In the genomic region with DNA sequence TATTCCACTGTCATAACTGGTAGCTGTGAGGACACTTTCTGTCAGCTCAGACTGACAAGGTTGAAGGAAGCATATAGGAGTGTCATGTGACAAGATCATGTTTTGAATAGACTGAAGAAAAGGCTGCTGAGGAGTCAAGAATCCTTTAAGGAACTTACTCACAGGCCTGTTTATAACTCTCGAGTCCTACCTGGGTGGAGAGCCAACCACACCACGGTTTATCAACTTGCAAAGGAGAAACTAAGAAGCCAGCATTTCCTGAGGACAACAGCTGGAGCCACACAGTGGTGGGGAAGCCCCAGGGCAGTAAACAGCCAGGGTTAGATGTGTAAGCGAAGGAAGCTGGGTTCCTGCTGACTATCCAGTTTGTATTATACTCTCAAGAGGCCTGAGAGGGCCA, we compare ENCODE assay signal across 9 mouse cellular contexts. TPM values are rescaled to one million over a fixed set of nuclear protein-coding genes. Genes with fewer than 3 reads are reported as not detected.
DNase-seq lines count a peak whose midpoint lies in the region; ATAC-seq and TF ChIP-seq lines count a peak whose summit lies in the region.
"Had no signal": no experiment of that assay in that cellular context is flagged by ENCODE, and none has a peak within 500 bp of the region (broad histone marks: within the 10 kb centered on the region; RNA-seq: fewer than 3 reads in every experiment).

No protein-coding gene starts in this region.

- H3K27ac ChIP-seq in neural tube, embryonic 13.5 days (replicated peaks), result peak overlapping the region; percentile 46; the same call in 1 of the 2 replicates
- no peak overlapping the region for H3K27ac ChIP-seq in neural tube, embryonic 15.5 days (replicated peaks)
- H3K27ac ChIP-seq in cerebellum, adult 2 months (ENCODE audit: insufficient read depth, low read length), result no peak overlapping the region

- no peaks in the 10 kb centered on the region for H3K36me3 ChIP-seq in neural tube, embryonic 13.5 days
- no peaks in the 10 kb centered on the region for H3K36me3 ChIP-seq in neural tube, embryonic 15.5 days

- 60% methylated on average over 3 of the region's 3 CpGs for WGBS in neural tube, embryonic 13.5 days
- WGBS in neural tube, embryonic 15.5 days, result 48% methylated on average over 3 of the region's 3 CpGs
- 85% methylated on average over 3 of the region's 3 CpGs for WGBS in cerebellum, adult 2 months

- no peak overlapping the region for H3K4me3 ChIP-seq in neural tube, embryonic 13.5 days
- H3K4me3 ChIP-seq in neural tube, embryonic 15.5 days (replicated peaks), result no peak overlapping the region
- H3K4me3 ChIP-seq in cerebellum, adult 2 months (replicated peaks; ENCODE audit: insufficient read depth, low read depth, low read length), result no peak overlapping the region

- no peaks in the 10 kb centered on the region for H3K27me3 ChIP-seq in neural tube, embryonic 13.5 days
- H3K27me3 ChIP-seq in neural tube, embryonic 15.5 days (replicated peaks), result no peaks in the 10 kb centered on the region
- no peaks in the 10 kb centered on the region for H3K27me3 ChIP-seq in cerebellum, adult 2 months (ENCODE audit: control insufficient read depth, insufficient read depth, low read length)
- H3K27me3 ChIP-seq: Patski had no signal

- DNase-seq in gastrocnemius, postnatal 25 days, result peak; percentile 11
- no peak for DNase-seq in gastrocnemius, postnatal 10 days
- peak; percentile 73 for DNase-seq in induced T-regulatory cell, adult 2 months (ENCODE audit: low read depth)
- peak; percentile 41 for DNase-seq in thymus, postnatal 25 days
- no peak for DNase-seq in right cerebral cortex, postnatal 4 days
- DNase-seq in cerebellum, adult 2 months, result no peak

- H3K9ac ChIP-seq in neural tube, embryonic 13.5 days, result no peak overlapping the region
- H3K9ac ChIP-seq in neural tube, embryonic 15.5 days (replicated peaks), result no peak overlapping the region

- no peaks in the 10 kb centered on the region for H3K9me3 ChIP-seq in neural tube, embryonic 13.5 days
- no peaks in the 10 kb centered on the region for H3K9me3 ChIP-seq in neural tube, embryonic 15.5 days (replicated peaks)

- TF ChIP-seq POLR2A in cerebellum, adult 2 months (IDR thresholded peaks at IDR 0.05; ENCODE audit: borderline replicate concordance, insufficient read depth, low read length), result no peak

- H3K4me1 ChIP-seq in neural tube, embryonic 13.5 days (replicated peaks), result peaks cover 73% of the 10 kb centered on the region
- peaks cover 56% of the 10 kb centered on the region for H3K4me1 ChIP-seq in neural tube, embryonic 15.5 days
- peaks cover 25% of the 10 kb centered on the region for H3K4me1 ChIP-seq in cerebellum, adult 2 months (ENCODE audit: control insufficient read depth, insufficient read depth, low read length)

- no peak for TF ChIP-seq CTCF in cerebellum, adult 2 months (IDR thresholded peaks at IDR 0.05; ENCODE audit: borderline replicate concordance, insufficient read depth, low read depth, low read length)

- no peak for ATAC-seq in neural tube, embryonic 13.5 days (ENCODE audit: low read depth)
- no peak for ATAC-seq in neural tube, embryonic 15.5 days (ENCODE audit: low FRiP score)
- ATAC-seq: Patski had no signal

- H3K4me2 ChIP-seq in neural tube, embryonic 13.5 days, result no peak overlapping the region
- H3K4me2 ChIP-seq in neural tube, embryonic 15.5 days, result no peak overlapping the region

RNA-seq across cellular contexts. Expression of gene Scarb2, which starts 7.3 kb away (rescaled TPM):
- total RNA-seq in gastrocnemius, postnatal 25 days (2021), result 10 to 100 TPM; 61.8 to 69.2 TPM
- 10 to 100 TPM; 94.3 to 96.4 TPM for total RNA-seq in gastrocnemius, postnatal 10 days (2021)
- 18.8 and 18.9 TPM in 2 replicates for polyA plus RNA-seq in neural tube, embryonic 13.5 days (2015; fragmentation: Nextera tagmentation; extraction: Ambion mirVana)
- polyA plus RNA-seq in neural tube, embryonic 15.5 days (2015; fragmentation: Nextera tagmentation; extraction: Ambion mirVana), result 21.2 and 21.3 TPM in 2 replicates
- 67.3 and 72.1 TPM in 2 replicates for polyA plus RNA-seq in cerebellum, adult 2 months (2012; rRNA removed)

RNA-seq across cellular contexts. Expression of gene Fam47e, which starts 55.5 kb away (rescaled TPM):
- not detected for total RNA-seq in gastrocnemius, postnatal 25 days (2021)
- not detected for total RNA-seq in gastrocnemius, postnatal 10 days (2021)
- 0.59 TPM in 1 of 2 replicates, not detected in the other for polyA plus RNA-seq in neural tube, embryonic 13.5 days (2015; fragmentation: Nextera tagmentation; extraction: Ambion mirVana)
- polyA plus RNA-seq in neural tube, embryonic 15.5 days (2015; fragmentation: Nextera tagmentation; extraction: Ambion mirVana), result 1.2 and 1.8 TPM in 2 replicates
- 0.31 and 0.78 TPM in 2 replicates for polyA plus RNA-seq in cerebellum, adult 2 months (2012; rRNA removed)
- polyA plus RNA-seq: Patski had no signal

Comparison
In these comparisons a context has a peak if more than half of its experiments do, and no peak if none do; other contexts are left out.
1. DNase-seq: peak in gastrocnemius, postnatal 25 days (single experiment), induced T-regulatory cell, adult 2 months (single experiment) and thymus, postnatal 25 days (single experiment); none in gastrocnemius, postnatal 10 days (single experiment), right cerebral cortex, postnatal 4 days (single experiment) and cerebellum, adult 2 months (0 of 2).